Mouse (Mus musculus): Measurements from ENCODE around the gene Dcbld1. TPM values are rescaled to one million over a fixed set of nuclear protein-coding genes. Genes with fewer than 3 reads are reported as not detected.
"Not testable (repeated sequence)": the region's sequence is repeated elsewhere in the genome, so short reads cannot be mapped to it uniquely, and the experiment has no call there.

The Dcbld1 gene
- polyA plus RNA-seq, 1 experiment from 2014 or later = 32.5 TPM

- H3K4me2 ChIP-seq (replicated peaks; ENCODE audit: low read depth, low read length); H3K4me3 ChIP-seq (ENCODE audit: low read length); H3K4me1 ChIP-seq (ENCODE audit: insufficient read depth, low read length); ATAC-seq (ENCODE audit: low FRiP score, low TSS enrichment); H3K27ac ChIP-seq (ENCODE audit: low read length); H3K9ac ChIP-seq (replicated peaks; ENCODE audit: low read length); H3K27me3 ChIP-seq (ENCODE audit: insufficient read depth, low read length); H3K9me3 ChIP-seq (ENCODE audit: low read length); H3K36me3 ChIP-seq (ENCODE audit: insufficient read depth, low read length): not testable (repeated sequence)
- 57% methylated on average over 1 of the region's 1 CpGs for WGBS
Measured at GRCm38 (mm10) chr10:52292391-52292790, 59.0 kb downstream of the Dcbld1 start.

- Histone ChIP-seq H3K27ac (ENCODE audit: low read length) (no peak overlapping the region; the same call in 1 of the 2 replicates), H3K4me1 (ENCODE audit: insufficient read depth, low read length) (no peaks in the 10 kb centered on the region), H3K4me3 (ENCODE audit: low read length) (no peak overlapping the region), H3K27me3 (ENCODE audit: insufficient read depth, low read length) (no peaks in the 10 kb centered on the region), H3K36me3 (ENCODE audit: insufficient read depth, low read length) (no peaks in the 10 kb centered on the region; the same call in 1 of the 2 replicates), H3K9me3 (ENCODE audit: low read length) (no peaks in the 10 kb centered on the region), H3K4me2 (replicated peaks; ENCODE audit: low read depth, low read length) (no peak overlapping the region), H3K9ac (replicated peaks; ENCODE audit: low read length) (no peak overlapping the region)
- 78% methylated on average over 4 of the region's 4 CpGs for WGBS
- no peak for ATAC-seq (ENCODE audit: low FRiP score, low TSS enrichment)
Measured at GRCm38 (mm10) chr10:52293921-52294577, 60.6 kb downstream of the Dcbld1 start.

GRCm38 (mm10) chr10:52295934-52296333 lies 62.5 kb downstream of the Dcbld1 start:
- Histone ChIP-seq H3K27me3 (ENCODE audit: insufficient read depth, low read length) (no peaks in the 10 kb centered on the region), H3K4me1 (ENCODE audit: insufficient read depth, low read length) (no peaks in the 10 kb centered on the region), H3K4me3 (ENCODE audit: low read length) (no peak overlapping the region), H3K9me3 (ENCODE audit: low read length) (no peaks in the 10 kb centered on the region), H3K9ac (replicated peaks; ENCODE audit: low read length) (no peak overlapping the region), H3K4me2 (replicated peaks; ENCODE audit: low read depth, low read length) (no peak overlapping the region), H3K27ac (ENCODE audit: low read length) (no peak overlapping the region), H3K36me3 (ENCODE audit: insufficient read depth, low read length) (no peaks in the 10 kb centered on the region; the same call in 1 of the 2 replicates)
- no peak for ATAC-seq (ENCODE audit: low FRiP score, low TSS enrichment)
- 90% methylated on average over 2 of the region's 2 CpGs for WGBS

DNA sequence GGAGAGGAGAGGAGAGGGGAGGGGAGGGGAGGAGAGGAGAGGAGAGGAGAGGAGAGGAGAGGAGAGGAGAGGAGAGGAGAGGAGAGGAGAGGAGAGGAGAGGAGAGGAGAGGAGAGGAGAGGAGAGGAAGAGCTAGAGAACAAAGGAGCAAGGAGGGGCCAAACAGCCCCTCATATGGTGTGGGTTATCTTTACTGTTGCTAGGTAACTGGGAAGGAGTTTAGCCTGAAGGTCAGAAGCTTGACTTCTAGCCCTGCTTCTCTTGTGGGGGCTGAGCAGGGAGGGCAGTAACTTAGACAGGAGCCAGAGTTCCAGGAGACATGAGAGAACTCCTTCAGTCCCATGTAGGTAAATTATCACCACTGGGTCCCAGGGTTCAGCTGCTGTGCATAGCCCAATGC lies 65.1 kb downstream of the Dcbld1 start:
- H3K4me2 ChIP-seq (replicated peaks; ENCODE audit: low read depth, low read length); H3K27ac ChIP-seq (ENCODE audit: low read length); H3K9ac ChIP-seq (replicated peaks; ENCODE audit: low read length); H3K36me3 ChIP-seq (ENCODE audit: insufficient read depth, low read length); H3K4me3 ChIP-seq (ENCODE audit: low read length); H3K9me3 ChIP-seq (ENCODE audit: low read length); H3K27me3 ChIP-seq (ENCODE audit: insufficient read depth, low read length); H3K4me1 ChIP-seq (ENCODE audit: insufficient read depth, low read length): not testable (repeated sequence)
- peak; percentile 51; the same call in 1 of the 2 replicates for ATAC-seq (ENCODE audit: low FRiP score, low TSS enrichment)

- Histone ChIP-seq H3K9ac (replicated peaks; ENCODE audit: low read length) (no peak overlapping the region), H3K9me3 (ENCODE audit: low read length) (no peaks in the 10 kb centered on the region), H3K27me3 (ENCODE audit: insufficient read depth, low read length) (no peaks in the 10 kb centered on the region), H3K36me3 (ENCODE audit: insufficient read depth, low read length) (peaks cover 8% of the 10 kb centered on the region), H3K4me1 (ENCODE audit: insufficient read depth, low read length) (no peaks in the 10 kb centered on the region), H3K4me3 (ENCODE audit: low read length) (no peak overlapping the region), H3K4me2 (replicated peaks; ENCODE audit: low read depth, low read length) (no peak overlapping the region), H3K27ac (ENCODE audit: low read length) (no peak overlapping the region)
- ATAC-seq (ENCODE audit: low FRiP score, low TSS enrichment) = no peak
- WGBS = 94% methylated on average over 4 of the region's 4 CpGs
Measured at GRCm38 (mm10) chr10:52301766-52302165, 68.3 kb downstream of the Dcbld1 start.

- Histone ChIP-seq H3K9me3 (ENCODE audit: low read length) (no peaks in the 10 kb centered on the region), H3K4me2 (replicated peaks; ENCODE audit: low read depth, low read length) (no peak overlapping the region), H3K9ac (replicated peaks; ENCODE audit: low read length) (no peak overlapping the region), H3K4me1 (ENCODE audit: insufficient read depth, low read length) (no peaks in the 10 kb centered on the region), H3K27me3 (ENCODE audit: insufficient read depth, low read length) (no peaks in the 10 kb centered on the region), H3K36me3 (ENCODE audit: insufficient read depth, low read length) (peaks cover 8% of the 10 kb centered on the region), H3K27ac (ENCODE audit: low read length) (no peak overlapping the region), H3K4me3 (ENCODE audit: low read length) (no peak overlapping the region)
- no peak for ATAC-seq (ENCODE audit: low FRiP score, low TSS enrichment)
Measured at GRCm38 (mm10) chr10:52302271-52302670, 68.9 kb downstream of the Dcbld1 start.

DNA sequence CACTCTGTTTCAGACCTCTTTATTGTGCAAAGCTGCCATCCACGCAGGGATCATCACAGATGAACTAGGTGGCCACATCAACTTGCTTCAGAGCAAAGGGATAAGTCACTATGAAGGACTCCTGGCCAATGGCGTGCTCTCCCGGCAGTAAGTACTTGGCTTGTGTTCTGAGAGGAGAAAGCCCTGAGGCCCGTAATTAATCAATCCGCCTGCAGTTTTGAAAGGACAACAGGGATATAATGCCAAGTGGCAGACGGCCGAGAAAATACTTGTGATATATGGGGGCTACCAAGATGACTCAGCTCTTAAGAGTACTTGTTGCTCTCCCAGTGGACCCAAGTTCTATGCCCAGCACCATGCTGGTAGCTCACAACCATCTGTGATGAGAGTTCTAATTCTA lies 71.2 kb downstream of the Dcbld1 start:
- H3K9me3 ChIP-seq (ENCODE audit: low read length) = no peaks in the 10 kb centered on the region
- H3K4me1 ChIP-seq (ENCODE audit: insufficient read depth, low read length) = 0 out of 2 replicates have a peak, but pooled peaks cover 4% of the 10 kb centered on the region
- WGBS = 66% methylated on average over 7 of the region's 7 CpGs

GRCm38 (mm10) chr10:52309196-52309595 lies 75.8 kb downstream of the Dcbld1 start:
- Histone ChIP-seq H3K4me3 (ENCODE audit: low read length) (no peak overlapping the region), H3K9me3 (ENCODE audit: low read length) (no peaks in the 10 kb centered on the region), H3K27ac (ENCODE audit: low read length) (no peak overlapping the region), H3K4me1 (ENCODE audit: insufficient read depth, low read length) (0 out of 2 replicates have a peak, but pooled peaks cover 4% of the 10 kb centered on the region), H3K4me2 (replicated peaks; ENCODE audit: low read depth, low read length) (no peak overlapping the region), H3K36me3 (ENCODE audit: insufficient read depth, low read length) (peaks cover 30% of the 10 kb centered on the region), H3K27me3 (ENCODE audit: insufficient read depth, low read length) (no peaks in the 10 kb centered on the region), H3K9ac (replicated peaks; ENCODE audit: low read length) (no peak overlapping the region)
- WGBS = 52% methylated on average over 8 of the region's 8 CpGs
- ATAC-seq (ENCODE audit: low FRiP score, low TSS enrichment) = peak; percentile 75

More for the DNA sequence above, 71.2 kb downstream of the Dcbld1 start:
- Histone ChIP-seq H3K36me3 (ENCODE audit: insufficient read depth, low read length) (peaks cover 8% of the 10 kb centered on the region), H3K4me3 (ENCODE audit: low read length) (no peak overlapping the region), H3K9ac (replicated peaks; ENCODE audit: low read length) (no peak overlapping the region), H3K27ac (ENCODE audit: low read length) (no peak overlapping the region), H3K4me2 (replicated peaks; ENCODE audit: low read depth, low read length) (no peak overlapping the region), H3K27me3 (ENCODE audit: insufficient read depth, low read length) (no peaks in the 10 kb centered on the region)
- no peak for ATAC-seq (ENCODE audit: low FRiP score, low TSS enrichment)

GRCm38 (mm10) chr10:52319506-52320286 lies 86.3 kb downstream of the Dcbld1 start:
- 94% methylated on average over 28 of the region's 28 CpGs for WGBS
- H3K9me3 ChIP-seq (ENCODE audit: low read length) = no peaks in the 10 kb centered on the region
- no peak overlapping the region for H3K27ac ChIP-seq (ENCODE audit: low read length)
- ATAC-seq (ENCODE audit: low FRiP score, low TSS enrichment) = no peak
- H3K4me2 ChIP-seq (replicated peaks; ENCODE audit: low read depth, low read length) = no peak overlapping the region
- H3K36me3 ChIP-seq (ENCODE audit: insufficient read depth, low read length) = peaks cover 27% of the 10 kb centered on the region
- no peaks in the 10 kb centered on the region for H3K27me3 ChIP-seq (ENCODE audit: insufficient read depth, low read length)
- H3K4me3 ChIP-seq (ENCODE audit: low read length) = no peak overlapping the region
- H3K4me1 ChIP-seq (ENCODE audit: insufficient read depth, low read length) = no peaks in the 10 kb centered on the region
- no peak overlapping the region for H3K9ac ChIP-seq (replicated peaks; ENCODE audit: low read length)

DNA sequence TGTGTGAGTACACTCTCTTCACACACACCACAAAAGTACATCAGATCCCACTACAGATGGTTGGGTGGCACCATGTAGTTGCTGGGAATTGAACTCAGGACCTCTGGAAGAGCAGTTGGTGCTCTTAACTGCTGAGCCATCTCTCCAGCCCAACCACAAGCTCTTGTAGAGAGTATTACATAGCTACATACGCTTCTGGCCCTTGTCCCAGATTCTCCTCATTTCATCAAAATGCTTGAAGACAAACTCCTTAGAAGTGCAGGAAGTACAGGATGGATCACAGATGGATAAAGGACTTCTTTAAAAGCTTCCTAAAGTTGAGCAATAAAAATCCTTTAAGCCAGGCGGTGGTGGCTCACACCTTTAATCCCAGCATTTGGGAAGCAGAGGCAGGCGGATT lies 88.5 kb downstream of the Dcbld1 start:
- H3K4me3 ChIP-seq (ENCODE audit: low read length) = no peak overlapping the region
- H3K36me3 ChIP-seq (ENCODE audit: insufficient read depth, low read length) = peaks cover 23% of the 10 kb centered on the region
- H3K4me1 ChIP-seq (ENCODE audit: insufficient read depth, low read length) = no peaks in the 10 kb centered on the region
- ATAC-seq (ENCODE audit: low FRiP score, low TSS enrichment) = no peak
- H3K27ac ChIP-seq (ENCODE audit: low read length) = no peak overlapping the region
- H3K9ac ChIP-seq (replicated peaks; ENCODE audit: low read length) = no peak overlapping the region
- 90% methylated on average over 3 of the region's 3 CpGs for WGBS
- H3K27me3 ChIP-seq (ENCODE audit: insufficient read depth, low read length) = no peaks in the 10 kb centered on the region
- H3K4me2 ChIP-seq (replicated peaks; ENCODE audit: low read depth, low read length) = no peak overlapping the region
- H3K9me3 ChIP-seq (ENCODE audit: low read length) = no peaks in the 10 kb centered on the region
